Mouse (Mus musculus) embryo, embryonic 11 days (tissue): ENCODE measurements around the gene Fam83d.

ENCODE experiments used
- DNase-seq: peaks from one replicate; pipeline ENCODE4 v3.0.0-alpha.2; 2015

Fam83d gene

DNA sequence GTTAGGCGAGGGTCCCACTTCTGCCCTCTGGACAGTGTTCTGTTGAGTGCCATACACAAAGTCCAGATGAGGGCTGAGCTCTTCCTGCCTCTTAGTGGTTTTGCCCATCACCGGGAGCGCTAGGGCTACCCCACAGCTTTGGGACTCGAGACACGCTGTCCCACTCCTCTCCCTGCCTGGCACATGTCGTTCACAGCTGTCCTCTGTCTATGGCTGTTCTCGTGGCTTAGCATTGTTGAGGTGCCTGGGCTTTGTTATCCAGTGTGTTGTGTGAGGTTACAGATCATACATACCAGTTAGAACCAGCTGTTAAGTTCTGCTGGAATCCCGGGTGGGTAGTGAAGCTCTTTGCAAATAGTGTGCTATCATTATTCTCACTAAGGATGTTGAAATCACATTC lies 49.8 kb downstream of the Fam83d start:
- DNase-seq = no peak

DNA sequence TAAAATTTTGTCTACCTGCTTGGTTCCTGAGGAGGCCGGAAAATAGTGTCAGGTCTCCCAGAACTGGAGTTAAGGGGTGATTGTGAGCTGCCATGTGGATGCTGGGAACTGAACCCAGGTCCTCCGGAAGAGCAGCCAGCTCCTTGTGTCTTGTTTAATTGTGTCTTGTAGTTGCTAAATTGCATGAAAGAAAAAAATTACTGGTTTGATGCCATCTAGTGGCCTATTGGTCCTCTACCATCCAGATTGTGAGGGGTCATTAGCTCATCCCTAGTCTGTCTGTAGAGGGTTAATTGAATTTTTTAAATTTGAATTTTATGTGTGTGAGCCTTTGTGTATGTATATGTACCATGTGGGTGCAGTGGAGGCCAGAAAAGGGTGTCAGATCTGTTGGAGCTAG lies 60.2 kb downstream of the Fam83d start:
- DNase-seq = no peak

DNA sequence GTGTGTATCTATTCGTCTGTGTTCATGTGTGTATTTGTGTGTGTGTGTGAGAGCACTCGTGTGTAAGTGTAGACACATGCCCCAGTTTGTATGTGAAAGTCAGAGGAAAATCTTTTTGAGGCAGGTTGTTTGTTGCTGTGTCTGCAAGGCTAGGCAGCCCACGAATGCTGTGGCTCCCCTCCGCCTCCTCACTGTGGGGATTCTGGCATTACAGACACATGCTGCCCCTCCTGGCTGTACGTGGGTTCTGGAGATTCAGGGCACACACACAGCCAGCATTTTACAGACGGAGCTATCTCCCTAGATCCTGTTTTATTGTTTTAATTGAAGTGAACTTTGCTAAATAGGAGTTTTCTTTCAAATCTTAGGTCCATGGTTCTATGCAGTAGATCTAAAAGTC lies 61.9 kb downstream of the Fam83d start:
- DNase-seq = no peak

GRCm38 (mm10) chr2:158833221-158833620 lies 65.3 kb downstream of the Fam83d start:
- DNase-seq = no peak

DNA sequence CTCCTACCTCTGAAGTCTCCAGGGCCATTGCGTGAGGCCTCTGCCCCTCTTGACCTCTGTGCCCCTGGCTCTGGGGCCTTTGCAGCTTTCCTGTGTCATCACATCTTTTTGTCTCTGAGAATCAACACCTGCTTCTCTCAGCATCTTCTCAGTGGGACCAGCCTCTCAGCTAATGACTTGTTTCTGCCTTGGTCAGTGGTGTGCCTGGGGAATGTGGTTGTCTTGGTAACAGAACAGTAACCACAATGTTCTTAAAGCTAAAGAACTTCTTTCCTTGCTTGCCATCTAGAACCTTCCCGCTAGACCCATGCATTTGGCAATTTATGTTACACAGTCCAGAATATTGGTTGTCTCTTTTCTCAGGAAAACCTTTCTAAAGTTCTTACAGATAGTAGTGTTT lies 65.8 kb downstream of the Fam83d start:
- DNase-seq = no peak
